Mouse (Mus musculus): ENCODE measurements at regions not wholly inside any gene's neighbourhood (a gene's known extent, or its start where the extent isn't known, plus 50 kb on each side); places are given as distances from the start of the nearest gene placed in this dataset.

DNA sequence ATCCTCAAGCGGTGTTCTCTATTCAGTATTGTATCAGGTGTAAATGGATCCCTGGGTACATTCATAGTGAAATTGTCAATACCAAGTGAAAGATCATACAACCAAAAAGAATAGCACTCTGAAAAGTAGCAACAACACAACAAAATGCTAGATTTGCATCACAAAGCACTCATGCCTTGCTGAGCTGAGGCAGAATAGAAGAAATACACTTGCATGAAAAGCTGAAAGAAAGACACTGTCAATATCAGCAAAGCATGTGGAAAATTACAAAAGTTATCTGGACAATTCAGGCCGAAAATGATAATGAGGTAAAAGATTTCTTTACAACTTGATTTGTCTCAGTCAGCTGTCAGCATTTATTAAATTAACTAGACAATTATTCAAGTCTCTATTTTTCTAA, 829.6 kb downstream of the Stpg2 start:
- ATAC-seq (replicated peaks; ENCODE audit: low read depth, poor library complexity, severe bottlenecking): no peak

DNA sequence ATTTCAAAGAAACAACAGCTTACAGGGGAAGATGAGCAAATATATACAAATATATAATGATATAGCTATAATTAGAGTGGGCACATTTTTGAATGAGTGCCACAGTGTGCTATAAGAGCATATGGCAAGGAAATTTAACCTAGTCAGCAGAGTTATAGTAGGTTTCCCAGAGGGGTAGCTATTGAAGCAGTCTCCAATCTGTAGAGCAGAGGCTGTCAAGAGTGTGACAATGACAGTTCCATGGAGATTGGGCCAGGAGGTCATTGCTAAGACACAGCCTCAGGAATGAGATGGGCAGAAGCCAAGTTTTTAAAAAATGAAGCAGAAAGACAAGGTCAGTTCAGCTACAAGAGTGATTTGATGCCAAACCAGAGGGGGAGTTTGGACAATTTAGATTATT, 839.4 kb downstream of the Stpg2 start:
- ATAC-seq (replicated peaks; ENCODE audit: low read depth, poor library complexity, severe bottlenecking): no peak

- ATAC-seq (replicated peaks; ENCODE audit: low read depth, poor library complexity, severe bottlenecking): no peak
Measured at GRCm38 (mm10) chr3:140054634-140055033, 849.1 kb downstream of the Stpg2 start.

GRCm38 (mm10) chr3:140057962-140058631, 852.6 kb downstream of the Stpg2 start:
- no peak for ATAC-seq (replicated peaks; ENCODE audit: low read depth, poor library complexity, severe bottlenecking)

DNA sequence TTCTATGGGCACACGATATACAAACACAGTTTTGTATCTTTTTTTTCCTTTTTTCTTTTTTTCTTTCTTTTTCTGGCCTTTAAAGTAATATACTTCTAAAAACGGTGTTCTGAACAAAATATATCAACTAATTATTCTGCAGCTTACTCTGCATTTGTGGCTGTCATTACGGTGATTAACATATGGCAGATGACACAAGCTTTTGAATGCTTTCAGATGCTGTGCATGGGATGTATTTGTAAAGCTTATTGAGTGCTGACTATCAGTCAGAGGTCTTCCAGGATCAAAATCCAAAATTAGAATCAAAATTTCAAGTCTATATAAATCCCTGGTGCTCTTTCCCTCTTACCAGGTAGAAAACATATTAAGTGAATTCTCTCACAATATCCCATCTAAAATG, 853.6 kb downstream of the Stpg2 start:
- no peak for ATAC-seq (replicated peaks; ENCODE audit: low read depth, poor library complexity, severe bottlenecking)

DNA sequence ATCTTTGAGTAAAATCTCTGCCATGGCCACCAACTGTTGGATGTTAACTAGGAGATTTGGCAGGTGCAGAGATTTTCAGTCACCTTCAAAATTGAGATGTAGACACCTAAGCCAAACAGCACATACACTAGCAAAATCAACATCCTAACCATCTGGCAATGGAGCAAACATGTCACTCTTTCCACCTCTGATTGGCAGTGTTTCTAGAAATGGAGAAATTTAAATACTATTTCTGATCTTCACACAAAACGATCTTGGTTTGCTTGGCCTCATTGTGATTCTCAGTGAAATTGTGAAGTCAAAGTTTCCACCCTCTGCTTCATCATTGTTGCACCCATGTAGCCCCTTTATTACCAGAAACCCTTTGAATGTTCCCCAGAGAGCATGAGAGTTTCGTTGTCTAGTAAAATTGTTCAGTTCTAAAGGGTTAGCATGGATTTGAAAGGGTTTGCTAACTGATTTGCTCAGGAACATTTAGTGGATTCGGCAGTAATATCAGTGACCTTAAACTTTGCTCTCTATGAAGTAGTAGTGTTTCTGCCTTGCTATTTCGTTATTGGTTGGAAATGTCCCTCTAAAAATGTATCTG, 854.1 kb downstream of the Stpg2 start:
- ATAC-seq (replicated peaks; ENCODE audit: low read depth, poor library complexity, severe bottlenecking): no peak

DNA sequence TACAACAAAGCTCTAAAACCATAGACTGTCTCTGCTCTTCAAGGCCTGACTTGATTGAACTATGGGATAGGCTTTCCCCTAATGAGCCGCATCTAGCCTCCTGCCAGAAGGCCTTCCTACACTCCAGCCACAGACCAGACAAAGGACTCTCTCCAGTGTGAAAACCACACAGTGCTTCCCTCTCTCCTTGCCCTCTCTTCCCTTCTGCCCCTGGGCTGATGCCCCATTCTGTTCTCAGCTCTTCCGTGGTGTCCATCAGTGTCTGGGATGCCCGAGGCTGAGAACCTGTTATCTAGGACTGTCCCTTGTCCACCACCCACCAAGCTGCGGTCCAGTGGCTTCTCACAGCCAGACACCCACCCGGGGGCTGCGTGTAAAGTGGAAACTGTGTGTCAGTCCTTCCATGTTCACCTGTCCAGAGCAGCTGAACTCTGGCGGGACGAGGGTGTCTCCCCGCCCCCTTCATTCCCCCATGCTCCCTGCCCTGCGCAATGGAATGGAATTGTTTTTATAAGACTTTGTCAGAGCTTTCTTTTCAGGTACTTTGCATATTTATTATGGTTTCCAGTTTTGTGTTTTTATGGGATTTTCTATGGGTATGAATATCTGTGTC, 856.4 kb downstream of the Stpg2 start:
- ATAC-seq (replicated peaks; ENCODE audit: low read depth, poor library complexity, severe bottlenecking): no peak

- ATAC-seq (replicated peaks; ENCODE audit: low read depth, poor library complexity, severe bottlenecking): no peak
Measured at GRCm38 (mm10) chr3:140062880-140063279, 857.4 kb downstream of the Stpg2 start.

DNA sequence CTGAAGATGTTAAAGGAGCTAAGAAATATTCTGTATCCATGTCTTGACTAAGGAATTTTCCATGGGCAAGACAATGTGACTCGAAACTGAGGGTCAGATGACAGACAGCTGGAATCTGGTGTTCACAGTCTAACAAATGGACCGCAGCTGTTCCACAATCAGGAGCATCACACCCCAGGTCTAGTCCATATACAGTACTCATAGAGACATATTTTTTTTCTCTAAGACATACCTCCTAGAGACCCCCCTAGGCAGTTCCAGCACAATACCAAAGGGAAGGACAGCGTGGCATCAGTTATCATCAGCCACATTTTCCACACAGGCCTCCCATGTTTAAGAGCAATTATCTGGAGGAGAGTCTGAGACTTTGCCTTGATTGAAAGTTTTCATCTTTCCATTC, 878.8 kb downstream of the Stpg2 start:
- ATAC-seq (replicated peaks; ENCODE audit: low read depth, poor library complexity, severe bottlenecking): no peak

DNA sequence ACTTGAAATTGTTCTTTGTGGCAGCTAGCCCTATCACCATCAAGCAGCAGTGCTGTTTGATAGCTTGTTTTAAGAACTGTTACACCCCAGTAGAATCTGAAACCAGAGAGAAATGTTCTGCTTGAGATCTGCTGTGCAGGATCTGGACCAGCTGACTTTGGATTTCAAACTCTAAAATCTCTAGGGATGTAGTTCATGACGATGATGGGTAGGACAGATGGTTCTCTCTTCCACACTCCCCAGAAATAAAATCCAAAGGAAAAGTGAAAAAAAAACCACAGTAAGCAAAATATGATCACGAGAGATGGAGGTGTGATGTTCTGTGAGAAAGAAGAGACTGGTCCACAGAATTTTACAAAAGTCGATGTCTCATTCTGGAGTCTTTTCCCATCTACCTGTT, 879.9 kb downstream of the Stpg2 start:
- ATAC-seq (replicated peaks; ENCODE audit: low read depth, poor library complexity, severe bottlenecking): no peak

DNA sequence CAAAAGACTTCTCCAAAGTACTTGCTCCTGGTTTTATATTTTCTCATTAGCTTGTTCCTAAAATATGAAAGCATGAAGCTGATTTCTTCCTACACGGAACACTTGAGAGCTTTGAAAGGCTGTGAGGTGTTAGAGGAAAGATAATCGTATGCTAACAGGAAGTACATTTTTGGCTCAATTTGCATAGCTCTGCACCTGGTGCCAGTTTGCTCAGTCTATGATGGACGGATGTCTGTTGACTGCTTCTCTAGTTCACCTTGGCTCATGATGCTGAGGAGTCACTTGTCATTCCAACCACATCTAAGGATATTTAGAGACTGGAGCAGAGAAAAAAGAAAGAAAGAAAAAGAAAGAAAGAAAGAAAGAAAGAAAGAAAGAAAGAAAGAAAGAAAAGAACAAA, 882.5 kb downstream of the Stpg2 start:
- ATAC-seq (replicated peaks; ENCODE audit: low read depth, poor library complexity, severe bottlenecking): no peak

GRCm38 (mm10) chr3:140091900-140092299, 886.4 kb downstream of the Stpg2 start:
- ATAC-seq (replicated peaks; ENCODE audit: low read depth, poor library complexity, severe bottlenecking): no peak

DNA sequence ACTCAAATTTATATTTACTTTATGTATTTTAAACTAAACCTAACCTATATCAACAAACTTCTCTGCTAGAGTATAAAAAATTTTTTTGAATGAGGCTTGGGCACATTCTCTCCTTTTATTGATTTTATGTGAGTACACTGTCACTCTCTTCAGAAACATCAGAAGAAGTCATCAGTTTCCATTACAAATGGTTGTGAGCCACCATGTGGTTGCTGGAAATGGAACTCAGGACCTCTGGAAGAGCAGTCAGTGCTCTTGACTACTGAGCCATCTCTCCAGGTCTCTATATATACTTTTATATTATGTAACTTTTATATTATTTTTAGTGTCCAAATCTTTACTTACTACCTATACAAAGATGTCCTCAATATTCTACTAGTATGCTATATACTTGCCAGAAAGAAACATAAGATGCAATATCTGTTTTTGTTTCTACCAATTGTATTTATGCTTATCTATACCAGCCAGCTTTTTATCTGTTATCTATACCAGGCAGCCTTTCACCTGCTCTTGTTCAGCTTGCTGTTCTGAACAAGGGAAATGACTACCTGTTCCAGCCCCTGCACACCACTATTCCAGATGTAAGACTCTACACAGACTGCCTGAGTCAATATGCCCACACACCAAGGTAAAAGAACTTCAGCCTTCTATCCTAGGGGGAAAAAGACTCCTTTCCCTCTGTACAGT, 891.5 kb downstream of the Stpg2 start:
- no peak for ATAC-seq (replicated peaks; ENCODE audit: low read depth, poor library complexity, severe bottlenecking)

DNA sequence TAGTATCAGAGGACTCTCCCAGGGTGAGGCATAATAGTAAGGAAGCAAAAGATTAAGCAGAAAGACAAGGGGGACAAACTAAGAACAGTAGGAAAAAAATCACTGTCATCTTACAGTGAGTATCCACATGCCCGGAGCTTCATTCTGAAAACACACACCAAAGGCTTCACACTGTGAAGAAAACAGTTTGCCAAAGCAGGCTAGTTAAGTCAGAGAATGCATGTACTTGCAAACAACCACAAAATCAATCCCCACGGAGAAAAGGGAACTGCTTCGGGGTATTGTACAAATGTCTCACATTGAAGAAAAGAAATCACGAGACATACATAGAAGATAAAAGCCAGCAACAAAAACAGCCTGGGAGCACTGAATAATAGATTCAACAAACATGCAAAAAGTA, 903.9 kb downstream of the Stpg2 start:
- no peak for ATAC-seq (replicated peaks; ENCODE audit: low read depth, poor library complexity, severe bottlenecking)

DNA sequence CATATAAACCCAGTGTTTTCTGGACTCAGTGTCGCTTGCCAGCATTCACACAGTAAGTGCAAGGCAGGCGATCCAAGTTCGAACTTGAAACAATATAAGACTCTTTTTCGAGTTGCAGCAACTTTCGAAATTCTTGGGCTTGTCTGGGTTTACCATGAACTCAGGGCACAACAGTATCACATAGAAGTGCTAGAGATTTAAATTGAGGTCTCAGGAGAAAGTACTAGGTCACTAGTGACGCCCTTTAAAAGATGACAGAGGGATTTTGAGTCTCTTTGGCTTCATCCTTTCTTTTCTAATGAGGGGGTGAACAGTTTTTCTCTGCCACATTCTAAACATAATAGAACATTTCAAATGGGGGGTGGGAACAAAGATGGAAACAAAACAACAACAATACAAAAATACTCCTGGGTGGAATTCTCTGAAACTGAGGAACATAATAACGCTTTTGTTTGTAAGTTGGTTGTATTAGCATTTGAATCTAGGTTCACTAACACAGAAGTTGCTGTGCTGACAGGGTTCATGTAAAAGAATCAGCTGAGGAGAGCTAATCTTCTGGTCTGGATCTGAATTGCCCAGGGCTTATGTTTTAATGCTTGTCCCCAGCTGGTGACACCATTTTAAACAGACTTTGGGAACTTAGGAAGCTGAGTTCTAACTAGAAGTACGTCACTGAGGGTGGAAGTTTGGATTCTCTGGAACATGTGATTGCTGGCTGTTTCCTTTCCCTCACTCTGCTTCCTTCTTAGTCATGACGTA, 906.1 kb downstream of the Stpg2 start:
- no peak for ATAC-seq (replicated peaks; ENCODE audit: low read depth, poor library complexity, severe bottlenecking)

- ATAC-seq (replicated peaks; ENCODE audit: low read depth, poor library complexity, severe bottlenecking): no peak
Measured at GRCm38 (mm10) chr3:140115116-140115515, 909.6 kb downstream of the Stpg2 start.

GRCm38 (mm10) chr3:140127310-140127709, 921.8 kb downstream of the Stpg2 start:
- no peak for ATAC-seq (replicated peaks; ENCODE audit: low read depth, poor library complexity, severe bottlenecking)

- ATAC-seq (replicated peaks; ENCODE audit: low read depth, poor library complexity, severe bottlenecking): no peak
Measured at GRCm38 (mm10) chr3:140129065-140129778, 923.7 kb downstream of the Stpg2 start.

DNA sequence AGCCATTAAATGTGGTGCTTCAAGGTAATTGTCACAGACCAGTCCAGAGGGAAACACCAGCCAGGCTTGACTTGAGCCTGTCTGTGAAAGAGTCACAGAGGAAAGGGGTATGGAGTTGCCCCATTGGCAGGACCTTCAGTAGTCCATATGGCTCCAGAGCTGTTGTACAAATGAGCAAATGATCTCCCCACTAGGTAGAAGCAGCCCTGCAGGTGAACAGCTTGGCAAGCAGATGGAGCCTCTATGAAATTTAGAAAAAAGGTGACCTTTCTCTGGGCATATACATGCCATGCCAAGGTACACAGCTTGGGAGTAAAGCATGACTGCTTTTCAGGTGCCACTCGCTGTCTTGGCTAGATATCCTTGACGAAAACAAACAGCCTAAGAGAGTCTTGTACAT, 938.4 kb downstream of the Stpg2 start:
- ATAC-seq (replicated peaks; ENCODE audit: low read depth, poor library complexity, severe bottlenecking): no peak

All from common myeloid progenitor, adult 5-6 weeks (primary cell).